Mouse (Mus musculus): ENCODE measurements at regions not wholly inside any gene's neighbourhood (a gene's known extent, or its start where the extent isn't known, plus 50 kb on each side); places are given as distances from the start of the nearest gene placed in this dataset.

GRCm38 (mm10) chr9:111822094-111822493 lies 131.9 kb upstream of the Stac start:
- DNase-seq, result peak; percentile 30

DNA sequence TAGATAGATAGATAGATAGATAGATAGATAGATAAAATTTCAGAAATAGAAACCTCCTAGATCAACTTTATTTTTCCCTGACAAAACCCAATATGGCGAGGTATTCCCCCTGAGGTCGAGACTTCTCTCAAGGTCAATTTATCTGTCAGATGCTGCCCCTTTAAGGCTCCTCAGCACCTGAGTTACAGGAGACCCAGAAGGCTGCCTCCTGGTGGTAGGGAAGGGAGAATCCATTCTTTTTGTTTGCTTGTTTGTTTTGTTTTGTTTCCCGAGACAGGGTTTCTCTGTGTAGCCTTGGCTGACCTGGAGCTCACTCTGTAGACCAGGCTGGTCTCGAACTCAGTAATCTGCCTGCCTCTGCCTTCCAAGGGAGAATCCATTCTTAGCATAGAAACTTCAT lies 127.3 kb upstream of the Stac start:
- DNase-seq, result no peak

DNA sequence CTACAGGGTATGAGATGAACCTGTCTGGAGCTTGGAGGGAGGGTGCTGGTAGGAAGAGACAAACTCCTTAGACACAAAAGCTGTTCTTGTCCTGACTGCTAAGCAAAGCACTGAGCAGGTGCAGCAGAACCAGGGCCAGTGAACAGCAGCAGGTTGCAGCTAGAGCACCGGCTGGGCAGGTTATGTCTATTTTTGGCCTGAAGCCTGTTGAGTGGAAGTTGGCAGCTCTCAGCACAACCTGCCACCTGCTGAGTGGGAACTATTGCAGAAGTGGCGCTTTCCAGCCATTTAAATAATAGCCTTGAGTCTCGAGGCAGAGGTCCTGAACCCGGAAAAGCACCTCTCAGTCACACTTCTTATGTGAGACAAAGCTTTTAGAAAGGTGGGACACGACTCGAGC lies 114.8 kb upstream of the Stac start:
- DNase-seq, result peak; percentile 29

- no peak for DNase-seq
Observed at GRCm38 (mm10) chr9:111801381-111801780, 111.2 kb upstream of the Stac start.

GRCm38 (mm10) chr9:111800869-111801268 lies 110.7 kb upstream of the Stac start:
- DNase-seq, result no peak

GRCm38 (mm10) chr9:111778981-111779380 lies 88.8 kb upstream of the Stac start:
- no peak for DNase-seq

DNA sequence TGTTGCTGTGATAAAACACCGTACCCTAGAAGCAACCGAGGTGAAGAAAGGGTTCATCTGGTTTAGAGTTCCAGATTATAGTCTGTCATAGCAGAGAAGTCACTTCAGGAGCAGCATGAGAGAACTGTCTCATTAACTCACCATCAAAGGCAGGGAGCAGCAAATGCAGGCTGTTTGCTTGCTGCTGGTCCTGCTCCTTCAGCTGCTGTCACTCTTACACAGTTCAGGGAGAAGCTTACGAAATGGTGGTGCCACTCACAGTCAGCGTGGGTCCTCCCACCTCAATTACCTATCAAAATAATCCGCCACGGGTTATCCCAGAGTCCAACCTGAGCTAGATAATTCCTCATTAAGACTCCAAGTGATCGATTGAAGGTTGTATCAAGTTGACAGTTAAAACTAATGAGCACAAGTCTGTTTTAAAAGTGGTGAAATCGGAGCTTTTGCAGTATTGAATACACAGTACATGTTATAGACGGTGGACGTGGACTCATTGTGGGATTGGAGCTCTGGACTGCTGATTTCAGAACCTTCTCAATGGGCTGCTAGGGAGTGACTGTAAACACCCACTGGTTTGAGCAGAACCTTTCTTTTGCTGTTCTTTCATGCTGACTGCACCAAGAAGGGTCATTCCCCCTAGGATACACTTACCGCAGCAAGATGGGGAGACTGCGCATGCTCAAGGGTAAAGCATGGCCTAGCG lies 87.4 kb upstream of the Stac start:
- no peak for DNase-seq

DNA sequence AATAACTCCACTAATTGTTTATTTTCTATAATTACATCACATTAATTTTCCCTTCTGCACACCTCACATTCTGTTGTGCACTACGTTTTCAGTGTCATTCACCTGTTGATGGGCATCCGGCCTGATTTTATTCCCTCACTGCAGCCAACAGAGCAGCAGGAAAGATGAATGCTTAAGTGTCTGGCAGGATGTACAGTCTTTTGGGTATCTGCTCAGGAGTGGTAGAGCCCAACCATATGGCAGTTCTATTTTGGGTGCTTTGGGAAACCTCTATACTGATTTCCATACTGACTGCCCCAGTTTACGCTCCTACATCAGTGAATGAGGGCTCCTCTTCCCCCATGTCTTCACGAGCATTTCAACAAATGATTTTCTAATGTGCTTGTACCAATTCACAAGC lies 84.1 kb upstream of the Stac start:
- no peak for DNase-seq

DNA sequence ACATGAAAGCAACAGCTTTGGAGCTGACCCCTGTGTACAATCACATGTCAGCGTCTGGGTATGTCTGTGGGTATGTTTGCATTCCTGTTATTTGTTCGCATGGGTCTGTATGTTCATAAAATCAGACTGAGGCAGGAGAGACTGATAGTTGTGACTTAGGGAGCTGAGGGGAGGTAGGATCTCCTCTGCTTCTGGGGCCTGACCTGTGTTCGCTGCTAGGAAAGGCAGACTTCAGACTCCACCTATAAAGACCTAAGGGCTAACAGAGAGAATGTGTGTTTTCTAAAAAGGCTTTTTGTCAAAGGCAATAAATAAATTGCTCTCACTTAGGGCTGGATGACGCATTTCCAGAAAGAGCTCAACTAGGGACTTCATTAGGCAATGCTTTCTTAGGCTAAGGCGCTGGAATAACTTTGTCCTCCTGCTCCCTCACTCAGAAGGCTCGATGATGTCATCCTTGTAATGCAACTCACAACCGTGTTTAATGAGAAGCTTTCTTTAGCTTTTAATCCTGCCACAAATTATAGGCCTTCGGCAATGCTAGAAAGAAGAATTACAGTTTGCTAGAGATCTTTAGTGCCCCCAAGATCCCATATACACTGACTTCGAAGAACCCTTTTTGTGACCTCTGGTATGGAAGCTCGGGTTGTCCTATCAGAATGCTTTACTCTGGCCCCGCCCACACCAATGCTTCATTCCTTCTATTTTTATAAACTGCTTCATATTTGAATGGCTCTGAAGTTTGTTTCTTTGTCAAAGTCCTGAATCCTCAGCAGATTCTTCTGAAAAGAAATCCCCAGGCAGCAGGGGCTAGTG lies 72.7 kb upstream of the Stac start:
- no peak for DNase-seq

DNA sequence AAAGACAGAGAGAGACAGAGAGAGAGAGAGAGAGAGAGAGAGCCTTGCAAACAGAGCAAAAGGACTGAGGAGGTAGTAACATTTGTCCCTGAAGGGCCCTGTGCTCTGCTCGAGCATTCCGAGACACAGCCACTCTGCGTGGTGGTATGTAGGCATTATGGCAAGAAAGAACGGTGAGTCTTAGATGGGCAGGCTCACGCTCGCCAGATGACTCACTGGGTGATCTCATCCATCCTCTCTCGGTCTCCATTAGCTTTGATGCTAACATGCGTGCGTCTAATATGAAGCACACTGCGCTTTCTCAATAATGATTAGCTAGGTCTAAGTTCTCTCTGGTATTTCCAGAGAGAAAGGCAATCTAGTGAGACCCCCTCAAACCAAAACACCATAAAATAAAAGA lies 65.1 kb upstream of the Stac start:
- DNase-seq, result no peak

DNA sequence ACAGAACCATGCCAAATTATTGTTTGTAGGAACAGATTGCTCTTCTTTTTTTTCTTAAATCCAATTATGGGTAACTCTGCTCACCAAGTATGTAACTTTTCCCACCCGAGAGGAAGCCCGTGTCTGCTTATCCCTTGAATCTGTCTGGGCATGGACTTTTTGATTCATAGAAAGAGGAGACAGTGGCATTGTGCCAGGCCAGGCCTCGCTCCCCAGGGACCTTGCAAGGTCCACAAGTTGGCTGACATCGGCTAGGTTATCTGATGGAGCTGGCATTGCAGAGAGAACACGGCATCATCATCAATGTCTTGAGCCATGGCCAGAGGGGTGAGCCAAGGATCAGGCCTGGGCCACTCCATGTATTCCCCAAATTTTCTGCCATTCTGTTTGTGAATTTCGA lies 56.0 kb upstream of the Stac start:
- no peak for DNase-seq

GRCm38 (mm10) chr9:111745206-111745605 lies 55.1 kb upstream of the Stac start:
- no peak for DNase-seq

All from heart, postnatal 4 days (tissue).